Mouse (Mus musculus): ENCODE measurements around the gene Irf2. TPM values are rescaled to one million over a fixed set of nuclear protein-coding genes. Genes with fewer than 3 reads are reported as not detected.

Gene Irf2
- polyA plus RNA-seq, 1 experiment from 2014 or later: 33.7 TPM

GRCm38 (mm10) chr8:46848011-46848641 lies 108.6 kb downstream of the Irf2 start:
- Histone ChIP-seq H3K4me1 (peaks cover 39% of the 10 kb centered on the region), H3K27me3 (no peaks in the 10 kb centered on the region), H3K27ac (no peak overlapping the region), H3K4me3 (no peak overlapping the region), H3K36me3 (peaks cover 10% of the 10 kb centered on the region; the same call in 1 of the 2 replicates), H3K9ac (no peak overlapping the region), H3K9me3 (no peaks in the 10 kb centered on the region), H3K4me2 (no peak overlapping the region)
- no peak for ATAC-seq (ENCODE audit: borderline replicate concordance, extremely low read depth, low FRiP score, low TSS enrichment)
- 63% methylated on average over 6 of the region's 6 CpGs for WGBS

- no peaks in the 10 kb centered on the region for H3K27me3 ChIP-seq
- H3K36me3 ChIP-seq: peaks cover 10% of the 10 kb centered on the region; the same call in 1 of the 2 replicates
- H3K9me3 ChIP-seq: no peaks in the 10 kb centered on the region
- no peak overlapping the region for H3K9ac ChIP-seq
- peak overlapping the region; percentile 44 for H3K27ac ChIP-seq
- H3K4me3 ChIP-seq: no peak overlapping the region
- WGBS: 56% methylated on average over 6 of the region's 6 CpGs
- H3K4me1 ChIP-seq: peaks cover 32% of the 10 kb centered on the region
- H3K4me2 ChIP-seq: no peak overlapping the region
- no peak for ATAC-seq (ENCODE audit: borderline replicate concordance, extremely low read depth, low FRiP score, low TSS enrichment)
These were observed 109.4 kb downstream of the Irf2 start for GRCm38 (mm10) chr8:46848931-46849330.

GRCm38 (mm10) chr8:46849458-46849857 lies 109.9 kb downstream of the Irf2 start:
- no peak for ATAC-seq (ENCODE audit: borderline replicate concordance, extremely low read depth, low FRiP score, low TSS enrichment)
- peaks cover 27% of the 10 kb centered on the region for H3K4me1 ChIP-seq
- H3K36me3 ChIP-seq: peaks cover 10% of the 10 kb centered on the region; the same call in 1 of the 2 replicates
- H3K4me3 ChIP-seq: no peak overlapping the region
- H3K27me3 ChIP-seq: no peaks in the 10 kb centered on the region
- H3K27ac ChIP-seq: peak overlapping the region; percentile 33
- no peak overlapping the region for H3K9ac ChIP-seq
- WGBS: 35% methylated on average over 2 of the region's 2 CpGs
- H3K9me3 ChIP-seq: no peaks in the 10 kb centered on the region
- H3K4me2 ChIP-seq: no peak overlapping the region

GRCm38 (mm10) chr8:46850258-46850897 lies 110.8 kb downstream of the Irf2 start:
- no peak overlapping the region for H3K9ac ChIP-seq
- ATAC-seq (ENCODE audit: borderline replicate concordance, extremely low read depth, low FRiP score, low TSS enrichment): no peak
- no peaks in the 10 kb centered on the region for H3K27me3 ChIP-seq
- H3K4me3 ChIP-seq: no peak overlapping the region
- no peaks in the 10 kb centered on the region for H3K9me3 ChIP-seq
- no peak overlapping the region for H3K4me2 ChIP-seq
- peaks cover 19% of the 10 kb centered on the region for H3K4me1 ChIP-seq
- H3K36me3 ChIP-seq: peaks cover 10% of the 10 kb centered on the region; the same call in 1 of the 2 replicates
- 74% methylated on average over 6 of the region's 6 CpGs for WGBS
- no peak overlapping the region for H3K27ac ChIP-seq

- Histone ChIP-seq H3K27me3 (no peaks in the 10 kb centered on the region), H3K4me2 (no peak overlapping the region), H3K4me3 (no peak overlapping the region), H3K9me3 (no peaks in the 10 kb centered on the region), H3K4me1 (peaks cover 19% of the 10 kb centered on the region), H3K9ac (no peak overlapping the region), H3K27ac (no peak overlapping the region), H3K36me3 (peaks cover 6% of the 10 kb centered on the region; the same call in 1 of the 2 replicates)
- ATAC-seq (ENCODE audit: borderline replicate concordance, extremely low read depth, low FRiP score, low TSS enrichment): no peak
- WGBS: 44% methylated on average over 4 of the region's 4 CpGs
These were observed 112.0 kb downstream of the Irf2 start for GRCm38 (mm10) chr8:46851560-46851959.

GRCm38 (mm10) chr8:46852377-46852776 lies 112.8 kb downstream of the Irf2 start:
- Histone ChIP-seq H3K4me1 (peaks cover 19% of the 10 kb centered on the region), H3K4me2 (no peak overlapping the region), H3K27me3 (no peaks in the 10 kb centered on the region), H3K4me3 (no peak overlapping the region), H3K27ac (no peak overlapping the region), H3K9ac (no peak overlapping the region), H3K9me3 (no peaks in the 10 kb centered on the region), H3K36me3 (peaks cover 5% of the 10 kb centered on the region; the same call in 1 of the 2 replicates)
- 80% methylated on average over 11 of the region's 11 CpGs for WGBS
- ATAC-seq (ENCODE audit: borderline replicate concordance, extremely low read depth, low FRiP score, low TSS enrichment): no peak

GRCm38 (mm10) chr8:46859164-46859846 lies 119.8 kb downstream of the Irf2 start:
- Histone ChIP-seq H3K9me3 (no peaks in the 10 kb centered on the region), H3K4me1 (peaks cover 9% of the 10 kb centered on the region), H3K9ac (no peak overlapping the region), H3K4me2 (no peak overlapping the region), H3K27me3 (no peaks in the 10 kb centered on the region), H3K36me3 (no peaks in the 10 kb centered on the region), H3K27ac (peak overlapping the region; percentile 43), H3K4me3 (no peak overlapping the region)
- WGBS: 31% methylated on average over 7 of the region's 7 CpGs
- ATAC-seq (ENCODE audit: borderline replicate concordance, extremely low read depth, low FRiP score, low TSS enrichment): no peak

GRCm38 (mm10) chr8:46859847-46860167 lies 120.3 kb downstream of the Irf2 start:
- Histone ChIP-seq H3K4me1 (peaks cover 9% of the 10 kb centered on the region), H3K9ac (no peak overlapping the region), H3K27me3 (no peaks in the 10 kb centered on the region), H3K4me2 (no peak overlapping the region), H3K4me3 (no peak overlapping the region), H3K36me3 (no peaks in the 10 kb centered on the region), H3K27ac (peak overlapping the region; percentile 43), H3K9me3 (no peaks in the 10 kb centered on the region)
- no peak for ATAC-seq (ENCODE audit: borderline replicate concordance, extremely low read depth, low FRiP score, low TSS enrichment)
- WGBS: 49% methylated on average over 8 of the region's 8 CpGs

- Histone ChIP-seq H3K27ac (no peak overlapping the region), H3K9ac (no peak overlapping the region), H3K4me2 (no peak overlapping the region), H3K27me3 (no peaks in the 10 kb centered on the region), H3K4me1 (peaks cover 20% of the 10 kb centered on the region), H3K9me3 (no peaks in the 10 kb centered on the region), H3K4me3 (no peak overlapping the region), H3K36me3 (no peaks in the 10 kb centered on the region)
- WGBS: 82% methylated on average over 5 of the region's 5 CpGs
- no peak for ATAC-seq (ENCODE audit: borderline replicate concordance, extremely low read depth, low FRiP score, low TSS enrichment)
These were observed 123.0 kb downstream of the Irf2 start for GRCm38 (mm10) chr8:46862508-46862907.

GRCm38 (mm10) chr8:46865428-46865827 lies 125.9 kb downstream of the Irf2 start:
- no peak for ATAC-seq (ENCODE audit: borderline replicate concordance, extremely low read depth, low FRiP score, low TSS enrichment)
- 78% methylated on average over 1 of the region's 1 CpGs for WGBS

GRCm38 (mm10) chr8:46867440-46867839 lies 127.9 kb downstream of the Irf2 start:
- Histone ChIP-seq H3K27me3 (no peaks in the 10 kb centered on the region), H3K4me2 (no peak overlapping the region), H3K9ac (no peak overlapping the region), H3K27ac (no peak overlapping the region), H3K4me3 (no peak overlapping the region), H3K36me3 (no peaks in the 10 kb centered on the region), H3K9me3 (no peaks in the 10 kb centered on the region), H3K4me1 (peaks cover 30% of the 10 kb centered on the region)
- no peak; the same call in 1 of the 2 replicates for ATAC-seq (ENCODE audit: borderline replicate concordance, extremely low read depth, low FRiP score, low TSS enrichment)
- whole genome bisulfite sequencing: 37% methylated on average over 4 of the region's 4 CpGs

More at GRCm38 (mm10) chr8:46865428-46865827, 125.9 kb downstream of the Irf2 start:
- Histone ChIP-seq H3K27ac (no peak overlapping the region), H3K4me3 (no peak overlapping the region), H3K4me2 (no peak overlapping the region), H3K9ac (no peak overlapping the region), H3K9me3 (no peaks in the 10 kb centered on the region), H3K4me1 (peaks cover 30% of the 10 kb centered on the region), H3K27me3 (no peaks in the 10 kb centered on the region), H3K36me3 (no peaks in the 10 kb centered on the region)
